Mouse (Mus musculus) heart, postnatal 25 days (tissue): ENCODE results near the gene Cald1. TPM values are rescaled to one million over a fixed set of nuclear protein-coding genes. Genes with fewer than 3 reads are reported as not detected.

ENCODE experiments used
- DNase-seq: peaks from one replicate; pipeline ENCODE4 v3.0.0; 2022; ENCODE audit warnings: low spot score
- intact Hi-C: fragments of 180-260 bp; cut with DNase I; formaldehyde crosslinking; loops from one replicate; pipeline ENCODE4 v1.15.1; 2025
- total RNA-seq, 2 experiments: library from RNA; stranded (reverse); gene quantifications; 2 replicates each; pipeline ENCODE4 v1.2.3; 2021

Cald1 gene
- total RNA-seq, 2 experiments from 2014 or later, result 49.3 to 53.1 TPM

DNA sequence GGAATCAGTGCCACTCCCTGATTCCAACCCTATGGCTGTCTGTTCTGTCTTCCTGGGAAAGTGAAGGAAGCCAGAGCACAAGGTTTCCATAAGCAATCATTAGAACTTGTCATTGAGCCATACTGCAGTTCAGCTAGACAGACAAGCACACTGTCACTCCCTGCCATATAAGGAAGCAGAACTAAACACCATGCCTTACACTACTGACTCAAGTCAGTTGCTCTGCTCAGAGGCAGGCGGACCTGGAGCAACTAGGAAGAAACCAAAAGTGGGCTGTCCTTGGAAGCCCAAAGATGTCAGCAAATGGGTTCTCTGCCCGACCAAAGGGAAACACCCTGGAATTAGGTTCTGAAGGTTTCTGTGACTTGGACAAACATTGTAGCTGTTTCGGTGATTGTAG is 10.3 kb downstream of the Cald1 start:
- intact Hi-C loops, result no loop called here

GRCm38 (mm10) chr6:34609892-34610829 is 11.9 kb downstream of the Cald1 start:
- peak; percentile 71 for DNase-seq
- intact Hi-C loops, result loop anchor here (5.0 kb wide), 1 partner anchor 77 kb away; no protein-coding TSS in a partner anchor

More for the DNA sequence above, 10.3 kb downstream of the Cald1 start:
- DNase-seq, result no peak

DNA sequence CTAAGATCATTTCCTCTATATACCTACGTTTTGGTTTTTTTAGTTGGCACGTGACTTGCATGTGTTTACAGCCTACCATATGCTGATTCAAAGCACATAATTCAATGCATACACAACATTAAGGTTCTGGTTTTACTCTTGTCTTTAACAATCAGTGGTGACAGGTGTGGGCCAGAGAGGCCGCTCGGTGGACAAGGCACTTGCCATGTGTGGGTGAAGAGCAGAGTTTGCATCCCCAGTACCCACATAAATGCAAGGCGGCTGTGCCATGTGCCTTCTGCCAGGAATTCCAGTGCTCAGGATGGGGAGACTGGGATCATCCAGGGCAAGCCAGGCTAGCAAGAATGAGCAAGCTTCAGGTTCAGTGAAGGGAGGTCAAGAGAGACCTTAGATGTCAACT is 14.8 kb downstream of the Cald1 start:
- intact Hi-C loops, result loop anchor here (5.0 kb wide), 1 partner anchor 74 kb away; no protein-coding TSS in a partner anchor
- no peak for DNase-seq

DNA sequence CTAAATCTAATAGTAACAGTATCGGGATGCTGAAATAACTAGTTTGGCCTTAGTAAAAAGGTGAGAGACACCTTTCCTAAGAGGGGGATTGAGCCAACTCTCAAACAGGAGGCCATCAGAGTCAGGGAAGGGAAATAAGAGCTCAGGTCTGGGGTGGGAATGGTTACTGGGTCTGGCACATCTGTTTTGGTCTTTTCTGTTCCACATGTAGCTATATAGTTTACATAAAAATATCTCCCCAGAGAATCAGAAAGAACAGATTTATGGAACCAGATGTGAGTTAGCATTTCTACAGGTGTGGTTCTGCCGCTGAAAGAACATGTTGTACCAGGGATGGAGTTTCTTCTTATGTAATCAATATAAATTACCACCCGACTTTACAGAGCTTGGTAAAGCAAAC is 17.1 kb downstream of the Cald1 start:
- intact Hi-C loops, result no loop called here
- DNase-seq, result no peak

GRCm38 (mm10) chr6:34619494-34619893 is 21.2 kb downstream of the Cald1 start:
- no peak for DNase-seq
- intact Hi-C loops, result no loop called here

DNA sequence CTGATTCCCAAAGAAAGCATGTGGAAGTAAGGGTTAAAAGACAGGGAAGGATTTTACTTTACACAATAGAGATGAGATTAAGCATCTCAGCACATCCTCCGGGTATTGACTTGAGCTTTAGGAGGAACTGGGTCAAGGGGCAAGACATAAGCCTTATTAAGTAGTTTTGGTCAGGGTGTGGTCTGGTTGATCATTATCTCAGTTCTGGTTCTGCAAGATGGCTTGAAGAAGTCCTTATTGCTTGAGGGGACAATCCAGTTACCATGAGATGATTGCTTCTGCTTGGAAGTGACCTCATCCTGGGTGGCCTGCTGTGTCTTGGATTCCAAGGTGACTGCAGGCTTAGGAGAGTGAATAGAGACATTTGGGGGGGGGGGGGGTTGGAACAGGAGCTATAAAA is 21.9 kb downstream of the Cald1 start:
- DNase-seq, result no peak
- intact Hi-C loops, result no loop called here

DNA sequence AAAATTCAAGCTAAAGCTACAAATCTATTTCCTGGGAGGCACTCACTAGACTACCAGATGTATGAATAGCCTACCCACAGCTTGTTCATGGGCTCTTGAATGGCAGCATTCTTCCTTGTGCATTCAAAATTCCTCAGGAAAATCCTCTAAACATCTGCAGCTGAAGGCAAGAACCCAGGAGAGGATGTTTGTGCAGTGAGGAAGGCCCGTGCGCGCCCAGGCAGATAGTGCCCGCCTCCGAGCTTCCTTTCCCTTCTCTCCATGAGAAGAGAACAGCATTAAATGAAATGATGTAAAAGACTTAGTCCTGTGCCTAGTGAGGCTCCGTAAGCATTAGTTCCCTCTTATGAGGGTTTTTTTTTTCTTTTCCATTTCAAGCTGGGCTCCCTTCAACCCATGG is 24.6 kb downstream of the Cald1 start:
- no peak for DNase-seq
- intact Hi-C loops, result no loop called here

DNA sequence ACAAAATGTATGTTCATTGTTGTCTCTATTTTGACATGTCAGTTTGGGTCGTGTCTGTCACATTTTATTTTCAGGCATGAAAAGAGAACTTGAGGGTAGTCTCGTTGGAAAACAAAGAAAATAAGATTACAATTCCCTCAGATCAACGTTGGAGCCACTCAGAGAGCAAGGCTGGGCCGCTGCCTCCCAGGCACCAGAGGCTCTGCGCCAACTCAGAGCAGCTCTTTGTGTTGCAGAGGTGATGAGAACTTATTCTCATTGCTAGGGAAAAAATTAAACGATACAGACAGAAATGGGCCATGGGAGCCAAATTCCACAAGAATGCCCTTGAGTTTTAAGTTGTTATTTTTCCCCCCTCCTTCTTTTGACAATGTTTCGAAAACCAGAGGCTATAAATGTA is 25.0 kb downstream of the Cald1 start:
- DNase-seq, result no peak
- intact Hi-C loops, result no loop called here

GRCm38 (mm10) chr6:34624536-34624935 is 26.2 kb downstream of the Cald1 start:
- intact Hi-C loops, result no loop called here
- no peak for DNase-seq

GRCm38 (mm10) chr6:34626586-34627245 is 28.4 kb downstream of the Cald1 start:
- no peak for DNase-seq
- intact Hi-C loops, result no loop called here

DNA sequence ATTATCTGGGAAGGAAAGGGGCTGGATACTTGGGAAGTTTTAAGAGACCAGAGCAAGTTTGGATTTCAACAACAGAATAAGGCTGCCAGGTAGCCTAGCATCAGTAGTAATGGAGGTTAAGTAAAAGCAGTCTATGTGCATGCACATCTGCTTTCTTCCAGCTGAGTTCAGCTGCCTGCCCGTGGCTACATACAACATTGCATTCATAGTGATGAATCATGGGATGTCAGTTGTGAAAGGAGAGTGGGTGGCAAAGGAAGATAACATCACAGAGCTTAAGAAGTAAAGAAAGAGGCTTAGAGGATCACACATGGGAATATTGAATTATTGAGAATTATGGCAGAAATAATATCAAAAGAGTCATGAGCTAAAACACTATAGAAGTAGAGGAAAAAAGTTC is 29.8 kb downstream of the Cald1 start:
- intact Hi-C loops, result no loop called here
- no peak for DNase-seq

- intact Hi-C loops, result no loop called here
- DNase-seq, result no peak
Measured at GRCm38 (mm10) chr6:34633776-34634175, 35.5 kb downstream of the Cald1 start.

GRCm38 (mm10) chr6:34637588-34638438 is 39.5 kb downstream of the Cald1 start:
- intact Hi-C loops, result loop anchor here (5.0 kb wide), 1 partner anchor 36 kb away; no protein-coding TSS in a partner anchor
- no peak for DNase-seq

GRCm38 (mm10) chr6:34638667-34639066 is 40.4 kb downstream of the Cald1 start:
- intact Hi-C loops, result loop anchor here (5.0 kb wide), 1 partner anchor 36 kb away; no protein-coding TSS in a partner anchor
- no peak for DNase-seq

DNA sequence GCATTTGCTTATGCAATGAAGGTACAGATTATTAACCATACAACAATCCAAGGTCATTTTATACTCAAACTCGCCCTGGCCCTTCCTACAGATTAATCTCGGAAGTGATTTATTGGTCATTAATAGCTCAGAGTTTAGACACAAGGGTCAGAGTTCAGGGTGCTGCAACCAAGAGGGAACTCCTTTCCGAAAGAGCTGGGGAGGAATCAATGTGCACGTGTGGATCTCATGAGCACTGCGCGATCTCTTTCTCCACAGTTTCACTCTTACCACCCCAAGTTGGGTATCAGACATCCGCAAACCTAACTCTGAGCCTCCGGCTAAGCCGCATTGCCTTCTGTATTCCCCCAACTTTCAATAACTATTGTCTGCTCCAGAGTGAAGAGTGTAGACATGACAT is 41.9 kb downstream of the Cald1 start:
- no peak for DNase-seq
- intact Hi-C loops, result no loop called here

GRCm38 (mm10) chr6:34641081-34641480 is 42.8 kb downstream of the Cald1 start:
- intact Hi-C loops, result no loop called here
- no peak for DNase-seq

DNA sequence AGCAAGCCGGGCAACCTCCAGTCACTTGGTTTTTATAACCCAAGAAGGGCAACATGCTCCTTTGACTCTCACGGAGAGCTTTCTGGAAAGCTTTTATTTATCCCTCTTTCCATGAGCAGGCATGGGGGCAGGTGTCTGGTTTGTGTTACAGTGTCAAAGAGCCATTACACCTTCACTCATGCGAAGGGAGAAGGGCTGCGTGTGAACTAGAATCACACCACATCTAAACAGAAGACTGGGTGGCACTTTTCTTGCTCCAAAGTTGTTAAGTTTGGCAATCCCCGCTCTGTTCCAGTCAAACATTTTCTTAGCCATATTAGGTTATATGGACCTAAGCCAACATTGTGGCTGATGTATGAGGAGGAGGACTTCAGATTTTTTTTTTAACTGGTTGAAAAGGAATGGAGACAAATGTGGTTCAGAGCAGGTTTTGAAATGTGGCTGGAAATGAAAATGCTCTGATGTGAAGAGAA is 43.8 kb downstream of the Cald1 start:
- DNase-seq, result no peak
- intact Hi-C loops, result no loop called here

GRCm38 (mm10) chr6:34648017-34648787 is 49.9 kb downstream of the Cald1 start:
- intact Hi-C loops, result no loop called here
- DNase-seq, result no peak

- intact Hi-C loops, result no loop called here
- DNase-seq, result no peak
Measured at GRCm38 (mm10) chr6:34651298-34651697, 53.0 kb downstream of the Cald1 start.
